Mouse (Mus musculus) hematopoietic stem cell, adult 5-6 weeks (primary cell): ENCODE data around the gene Polr2h. TPM values are rescaled to one million over a fixed set of nuclear protein-coding genes. Genes with fewer than 3 reads are reported as not detected.
"Not testable (repeated sequence)": the region's sequence is repeated elsewhere in the genome, so short reads cannot be mapped to it uniquely, and the experiment has no call there.

ENCODE experiments used
- ATAC-seq, 2 experiments: fragments of 125-278 bp in 1 of 2; replicated peaks in 1 of 2; 2 replicates each; pipeline ENCODE4 v1.8.0; 2016 to 2017; ENCODE audit warnings: inconsistent platforms in 2 of 2, mild to moderate bottlenecking in 2 of 2, moderate number of reproducible peaks in 2 of 2, low read depth in 1 of 2, moderate TSS enrichment in 1 of 2; ENCODE audit not compliant: low FRiP score in 2 of 2, poor library complexity in 2 of 2, severe bottlenecking in 2 of 2, insufficient read depth in 1 of 2, low TSS enrichment in 1 of 2
- total RNA-seq: library from RNA; stranded (forward); fragments of 172-1452, 232-1000 nt; gene quantifications from 2 replicates; pipeline ENCODE4 v1.2.3, GENCODE M21; 2017

Gene Polr2h
- total RNA-seq = 79.3 and 81.7 TPM in 2 replicates

- peak; percentile 83 to 91 for ATAC-seq
Observed at GRCm38 (mm10) chr16:20717181-20717977, at the start of gene Polr2h, which contains the start of gene Clcn2. Gene Polr2h, plus strand, starts transcription at chr16:20717665. Gene Clcn2, minus strand, starts transcription at chr16:20717746.

GRCm38 (mm10) chr16:20668013-20668412 lies 49.5 kb upstream of the Polr2h start, which contains the start of gene Eif4g1:
Gene Eif4g1, plus strand, starts transcription at chr16:20668313.
- not testable (repeated sequence) for ATAC-seq

- no peak for ATAC-seq
Observed at GRCm38 (mm10) chr16:20670291-20670690, 47.2 kb upstream of the Polr2h start.

- no peak for ATAC-seq
Observed at GRCm38 (mm10) chr16:20671886-20672285, 45.6 kb upstream of the Polr2h start.

- ATAC-seq = peak; percentile 68 to 92
Observed at GRCm38 (mm10) chr16:20672500-20672902, 45.0 kb upstream of the Polr2h start.

GRCm38 (mm10) chr16:20672965-20673705 lies 44.3 kb upstream of the Polr2h start:
- peak in 1 of 2 experiments; percentile 20; a peak in 2 of 4 replicates for ATAC-seq

GRCm38 (mm10) chr16:20673706-20674303 lies 43.7 kb upstream of the Polr2h start:
- ATAC-seq = peak; percentile 4 to 14; a peak in 1 of 4 replicates

- no peak for ATAC-seq
Observed at GRCm38 (mm10) chr16:20675213-20675612, 42.3 kb upstream of the Polr2h start.

- no peak for ATAC-seq
Observed at GRCm38 (mm10) chr16:20676702-20677101, 40.8 kb upstream of the Polr2h start.

GRCm38 (mm10) chr16:20677380-20677779 lies 40.1 kb upstream of the Polr2h start:
- no peak for ATAC-seq

GRCm38 (mm10) chr16:20677974-20678675 lies 39.3 kb upstream of the Polr2h start:
- peak; percentile 93 to 94 for ATAC-seq

GRCm38 (mm10) chr16:20690774-20691173 lies 26.7 kb upstream of the Polr2h start:
- no peak for ATAC-seq

GRCm38 (mm10) chr16:20691617-20692016 lies 25.8 kb upstream of the Polr2h start:
- ATAC-seq = no peak

GRCm38 (mm10) chr16:20692241-20692965 lies 25.1 kb upstream of the Polr2h start:
- no peak for ATAC-seq

- peak; percentile 83 to 90 for ATAC-seq
Observed at GRCm38 (mm10) chr16:20693111-20693701, 24.3 kb upstream of the Polr2h start, which contains the start of gene Fam131a. Gene Fam131a, plus strand, starts transcription at chr16:20693241.

GRCm38 (mm10) chr16:20694781-20695180 lies 22.7 kb upstream of the Polr2h start:
- ATAC-seq = peak in 1 of 2 experiments; percentile 31; a peak in 2 of 4 replicates
